Mouse (Mus musculus): ENCODE measurements around the gene Naif1.
A peak's percentile ranks its signal among the peaks of the same experiment; 100 is the strongest.

Gene Naif1

DNA sequence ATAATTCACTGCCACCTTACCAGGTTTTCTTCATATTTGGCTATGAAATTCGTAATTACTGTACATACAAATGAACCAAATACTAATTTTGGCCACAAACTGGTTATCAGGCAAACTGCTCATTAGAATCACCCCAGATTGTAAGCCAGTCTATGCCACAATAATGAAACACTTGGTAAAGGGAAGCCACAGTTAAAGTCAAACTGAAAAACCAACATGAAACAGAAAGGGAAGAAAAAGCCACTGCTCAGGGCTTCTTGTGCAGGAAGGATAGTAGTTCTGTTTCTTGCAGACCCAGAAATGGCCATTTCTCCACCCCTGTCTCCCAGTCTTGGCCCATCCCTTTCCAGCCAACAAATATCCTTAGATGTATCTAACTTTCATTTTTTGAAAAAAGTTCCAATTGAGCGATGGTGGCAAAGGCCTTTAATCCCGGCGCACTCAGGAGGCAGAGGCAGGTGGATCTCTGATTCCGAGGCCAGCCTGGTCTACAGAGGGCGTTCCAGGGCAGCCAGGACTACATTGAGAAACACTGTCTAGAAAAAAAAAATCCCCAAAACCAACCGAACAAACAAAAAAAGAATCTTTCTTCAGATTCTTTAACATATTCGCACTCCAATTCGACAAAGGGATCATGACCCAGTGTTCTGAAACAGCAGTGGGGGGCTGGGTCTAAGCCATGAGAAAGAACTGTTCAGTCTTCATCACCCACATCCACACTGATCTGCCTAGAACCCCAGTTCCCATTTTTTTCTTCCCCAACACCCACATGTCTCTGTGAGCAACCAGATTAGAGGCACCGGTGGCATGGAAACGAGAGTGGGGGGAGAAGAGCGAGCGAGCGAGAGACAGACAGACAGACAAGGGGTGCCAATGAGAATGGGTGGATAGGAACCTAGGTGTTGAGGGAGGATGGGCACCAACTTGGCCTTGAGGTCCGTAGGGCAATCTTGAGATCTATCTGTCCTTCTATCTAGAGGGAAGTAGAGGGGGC lies at the start of gene Naif1:
TSS of gene Naif1 (plus strand) at position 697 of the 994 bp plus-strand sequence.
- peak; percentile 69 for DNase-seq (ENCODE audit: low spot score)

DNA sequence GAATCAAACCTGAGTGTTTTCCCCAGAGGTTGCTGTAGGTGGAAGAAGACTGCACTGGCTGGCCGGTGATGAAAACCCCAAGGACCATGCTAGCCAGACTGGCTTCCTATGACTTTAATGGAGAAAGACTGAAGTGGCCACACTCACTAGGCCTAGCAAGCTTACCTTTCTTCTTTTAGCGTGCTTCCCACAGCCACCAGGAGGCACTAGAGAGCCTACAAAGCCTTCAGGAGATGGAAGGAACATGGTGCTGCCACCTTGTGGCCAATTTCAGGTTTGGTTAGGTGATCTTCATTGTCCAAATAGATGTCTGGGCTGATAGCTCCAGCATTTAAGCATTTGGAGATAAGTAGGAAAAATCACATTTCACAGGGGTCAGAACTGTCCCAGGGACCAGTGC lies 45.6 kb upstream of the Naif1 start:
- DNase-seq (ENCODE audit: low spot score): peak; percentile 98

DNA sequence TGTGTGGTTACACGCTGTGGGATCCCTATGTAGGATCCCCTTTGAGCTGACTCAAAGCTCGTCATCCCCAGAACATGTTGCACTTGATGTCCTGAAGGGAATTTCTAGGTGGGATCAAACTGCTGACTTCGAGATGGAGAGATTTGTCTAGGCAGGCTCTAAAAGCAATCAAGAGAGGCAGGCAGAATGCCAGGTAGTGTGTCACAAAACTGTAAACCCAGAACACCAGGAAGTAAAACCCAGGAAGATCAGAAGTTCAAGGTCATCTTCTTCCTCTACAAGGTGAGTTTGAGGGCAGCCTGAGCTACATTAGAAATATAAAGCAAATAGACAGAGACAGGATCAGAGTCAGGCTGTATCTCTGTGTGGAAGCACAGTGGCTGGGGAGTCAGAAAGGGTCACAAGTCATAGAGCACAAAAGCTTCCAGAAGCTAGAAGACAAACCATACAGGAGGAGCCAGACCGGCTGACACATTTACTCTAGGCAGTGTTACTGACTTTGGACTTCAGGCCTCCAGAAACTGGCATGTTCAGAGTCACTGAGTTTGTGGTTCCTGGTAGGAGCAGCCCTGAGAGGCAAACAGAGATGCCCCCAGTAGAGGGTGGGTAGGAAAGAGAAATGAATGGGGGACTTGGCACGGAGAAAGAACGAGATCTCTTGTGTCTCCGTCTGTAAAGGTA lies 43.0 kb upstream of the Naif1 start:
- no peak for DNase-seq (ENCODE audit: low spot score)

DNA sequence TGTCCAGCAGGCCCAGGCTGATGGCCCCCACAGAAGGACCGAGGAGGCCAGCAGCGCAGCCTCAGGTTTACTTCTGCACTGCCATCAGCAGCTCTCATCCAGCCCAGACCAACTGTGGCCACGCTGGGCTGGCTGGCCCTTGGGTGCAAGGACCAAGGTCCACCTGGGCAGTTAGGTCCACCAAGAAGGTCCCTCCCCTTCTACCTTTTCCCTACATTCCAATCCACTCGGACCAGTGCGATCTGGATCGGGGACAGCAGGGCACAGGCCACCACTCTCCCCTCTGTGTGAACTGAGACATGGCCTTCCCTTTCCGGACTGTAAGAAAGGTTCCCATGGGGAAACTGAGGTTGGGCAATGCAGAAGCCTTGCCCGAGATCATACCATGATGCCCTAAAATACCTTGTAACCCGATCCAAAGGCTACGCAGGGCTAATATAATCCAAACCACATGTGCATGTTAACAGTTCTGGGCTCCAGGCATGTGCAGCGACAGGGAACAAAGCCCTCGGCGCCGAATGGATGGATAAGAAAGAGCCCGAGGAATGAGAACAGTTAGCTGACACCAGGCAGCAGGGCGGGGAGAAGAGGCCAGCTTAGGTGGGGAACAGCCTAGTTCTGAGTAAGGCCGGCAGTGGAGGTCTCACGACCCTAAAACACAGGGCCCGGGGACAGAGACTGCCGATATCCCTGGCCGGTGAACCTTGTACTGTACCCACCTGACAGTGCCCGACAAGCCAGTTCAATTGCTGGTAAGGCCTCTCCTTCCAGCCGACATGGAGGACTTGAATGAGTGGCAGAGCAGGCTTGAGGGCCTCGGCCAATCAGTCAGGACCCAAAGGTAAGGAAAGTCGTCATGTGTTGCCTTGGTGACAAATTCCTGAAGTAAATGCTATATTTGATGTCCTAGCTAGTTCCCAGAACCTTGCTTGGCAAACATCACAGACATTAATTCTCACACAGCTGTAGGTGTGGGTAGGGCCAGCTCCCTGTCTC lies 41.5 kb upstream of the Naif1 start:
- DNase-seq (ENCODE audit: low spot score): no peak

DNA sequence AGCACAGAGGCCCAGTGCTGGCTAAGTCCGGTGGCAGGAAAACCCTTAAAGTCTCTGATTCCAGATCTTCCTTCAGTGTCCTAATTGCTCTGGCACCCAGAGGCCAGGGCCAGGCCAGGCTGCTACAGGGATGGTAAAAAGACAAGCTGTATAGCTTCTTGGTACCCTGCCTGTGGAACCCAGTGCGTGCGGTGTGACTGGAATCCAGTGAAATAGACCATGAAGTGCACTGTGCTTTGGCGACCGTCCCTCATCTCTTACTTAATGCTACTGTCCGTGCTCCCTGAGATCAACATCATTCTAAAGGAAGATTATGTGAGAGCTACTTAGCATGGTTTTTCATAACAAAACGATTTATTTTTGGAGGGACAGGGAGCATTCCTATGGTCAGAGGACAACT lies 38.9 kb upstream of the Naif1 start:
- no peak for DNase-seq (ENCODE audit: low spot score)

DNA sequence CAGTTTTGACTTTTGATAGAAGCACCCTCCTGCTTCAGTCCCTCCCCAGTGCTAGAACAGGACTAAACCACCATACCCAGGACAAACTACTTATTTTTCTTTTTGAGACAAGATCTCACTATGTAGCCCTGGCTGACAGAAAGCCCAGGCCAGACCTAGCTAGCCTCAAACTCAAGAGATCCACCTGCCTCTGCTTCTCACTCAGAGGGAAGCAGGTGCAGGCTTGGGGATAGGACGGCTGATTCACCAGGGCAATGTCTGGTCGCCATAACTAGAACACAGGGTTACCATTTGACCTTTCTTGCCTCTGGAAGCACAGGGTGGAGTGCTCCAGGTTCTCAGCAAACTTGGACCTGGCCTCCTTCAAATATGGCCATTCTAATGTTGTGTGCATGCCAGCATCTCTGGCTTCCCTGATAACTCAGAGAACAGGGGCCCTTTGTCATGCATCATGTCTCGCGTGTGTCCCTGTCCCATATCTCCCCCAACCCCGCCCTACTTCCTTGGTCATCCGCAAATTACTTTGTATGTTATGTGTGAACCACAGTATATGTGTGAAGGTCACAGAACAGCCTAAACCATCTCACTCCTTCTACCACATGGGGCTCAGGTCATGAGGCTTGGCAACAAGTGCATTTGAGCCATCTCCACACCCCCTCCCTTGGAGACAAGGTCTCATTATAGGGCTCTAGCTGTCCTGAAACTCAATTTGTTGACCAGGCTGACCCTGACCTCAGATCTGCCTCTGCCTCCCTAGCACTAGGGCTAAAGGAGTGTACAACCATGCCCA lies 37.3 kb upstream of the Naif1 start:
- no peak for DNase-seq (ENCODE audit: low spot score)

DNA sequence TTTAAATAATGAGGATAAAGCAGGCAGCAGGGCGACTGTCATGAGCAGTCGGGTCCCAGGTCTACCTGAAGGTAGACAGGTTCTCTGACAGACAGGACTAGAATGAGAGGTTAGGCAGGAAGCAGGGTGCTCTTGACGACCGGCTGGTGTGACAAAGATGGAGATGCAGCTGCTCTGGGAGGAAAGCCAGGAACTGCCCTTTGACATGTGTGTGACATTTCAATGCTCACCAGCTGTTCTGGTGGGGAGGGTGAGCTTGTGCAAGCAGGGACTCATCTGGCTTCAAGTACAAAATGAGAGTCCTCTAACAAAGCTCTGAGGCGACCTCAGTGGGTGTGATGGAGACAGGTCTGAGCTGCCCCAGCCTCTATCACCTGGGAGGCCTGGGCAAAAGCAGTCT lies 36.3 kb upstream of the Naif1 start:
- no peak for DNase-seq (ENCODE audit: low spot score)

DNA sequence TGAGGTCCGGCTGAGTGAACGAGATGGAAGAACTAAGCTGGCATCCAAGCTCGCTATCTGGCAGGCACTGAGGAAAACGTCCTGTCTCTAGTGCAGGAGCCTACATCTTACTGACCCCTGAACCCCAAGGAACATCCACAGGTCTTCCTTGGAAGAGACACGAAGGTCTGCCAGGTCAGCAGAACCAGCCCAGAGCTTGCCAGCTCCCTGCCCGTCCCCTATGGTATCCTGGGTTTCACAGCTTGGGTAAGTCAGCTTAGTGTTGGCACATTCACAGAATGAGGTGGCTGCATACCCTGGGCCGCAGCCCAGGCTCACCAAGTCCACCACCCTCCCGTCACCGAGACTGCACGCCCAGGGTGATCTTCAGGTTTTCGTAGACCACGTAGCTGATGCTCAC lies 34.5 kb upstream of the Naif1 start:
- DNase-seq (ENCODE audit: low spot score): no peak

DNA sequence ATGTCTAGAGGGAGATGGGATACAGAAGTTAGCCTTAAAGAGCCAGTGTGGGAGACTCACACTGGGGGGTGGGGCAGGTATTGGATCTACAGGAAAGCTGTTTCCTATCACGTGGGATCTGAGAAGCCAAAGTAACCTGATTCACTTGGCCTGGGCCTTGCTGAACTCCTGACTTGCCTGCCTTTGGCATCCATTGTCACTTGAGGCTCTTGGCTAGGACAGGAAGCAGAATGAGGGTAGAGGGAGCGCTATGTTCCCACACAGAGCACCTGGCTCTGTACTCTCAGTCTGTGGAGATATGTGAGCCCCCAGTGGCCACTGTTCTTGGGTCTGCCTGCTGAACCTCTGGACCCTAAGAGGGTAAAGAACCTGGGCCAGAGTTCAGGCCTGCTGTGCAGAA lies 33.7 kb upstream of the Naif1 start:
- no peak for DNase-seq (ENCODE audit: low spot score)

DNA sequence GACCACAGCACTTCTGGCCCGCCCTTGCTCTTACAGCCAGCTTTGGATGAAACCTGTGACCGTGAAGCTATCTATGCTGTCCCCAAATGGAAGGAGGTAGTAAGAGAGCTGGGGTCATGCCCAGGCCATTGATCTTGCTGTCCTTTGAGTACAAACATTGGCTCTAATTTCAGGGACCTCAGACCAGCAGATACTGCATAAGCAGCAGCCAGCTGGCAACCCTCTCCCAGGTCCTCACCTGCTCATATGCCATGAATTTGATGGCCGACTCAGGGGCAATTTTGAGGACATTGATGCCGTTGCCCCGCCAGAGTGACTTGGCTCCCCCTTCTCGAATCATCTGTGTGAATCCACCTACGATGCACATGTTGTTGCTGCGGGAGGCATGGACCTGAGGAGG lies 32.8 kb upstream of the Naif1 start:
- DNase-seq (ENCODE audit: low spot score): no peak

DNA sequence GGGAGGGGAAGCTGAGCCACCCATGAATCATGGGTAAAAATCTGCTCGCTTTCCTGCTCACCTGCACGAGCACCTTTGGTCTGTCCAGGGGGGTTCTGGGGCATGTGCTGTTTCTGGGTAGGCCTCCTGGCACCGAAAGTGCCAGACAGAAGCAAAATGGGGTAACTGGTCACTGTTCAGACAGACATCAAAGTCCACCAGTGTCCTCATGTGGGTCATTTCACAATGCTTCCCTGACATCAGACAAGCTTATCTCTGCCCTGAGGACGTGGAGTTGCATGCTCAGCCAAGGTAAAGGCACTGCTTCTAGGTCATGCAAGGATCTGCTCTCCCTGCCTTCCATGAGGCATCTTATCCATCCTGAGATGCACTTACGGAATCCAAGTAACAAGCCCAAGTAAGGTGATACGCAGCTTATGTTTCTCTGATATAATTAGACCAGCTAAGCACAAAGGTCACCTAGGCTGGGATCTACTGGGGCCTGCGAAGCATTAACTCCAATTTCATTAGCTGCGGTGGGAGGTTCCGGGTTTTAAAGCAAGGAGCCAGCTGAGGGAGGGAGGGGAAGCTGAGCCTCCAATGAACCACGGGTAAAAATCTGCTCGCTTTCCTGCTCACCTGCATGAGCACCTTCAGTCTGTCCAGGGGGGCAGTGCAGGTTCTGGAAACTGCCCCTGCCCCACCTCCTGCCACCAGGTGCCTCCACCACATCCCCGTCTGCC lies 31.7 kb upstream of the Naif1 start:
- DNase-seq (ENCODE audit: low spot score): no peak

DNA sequence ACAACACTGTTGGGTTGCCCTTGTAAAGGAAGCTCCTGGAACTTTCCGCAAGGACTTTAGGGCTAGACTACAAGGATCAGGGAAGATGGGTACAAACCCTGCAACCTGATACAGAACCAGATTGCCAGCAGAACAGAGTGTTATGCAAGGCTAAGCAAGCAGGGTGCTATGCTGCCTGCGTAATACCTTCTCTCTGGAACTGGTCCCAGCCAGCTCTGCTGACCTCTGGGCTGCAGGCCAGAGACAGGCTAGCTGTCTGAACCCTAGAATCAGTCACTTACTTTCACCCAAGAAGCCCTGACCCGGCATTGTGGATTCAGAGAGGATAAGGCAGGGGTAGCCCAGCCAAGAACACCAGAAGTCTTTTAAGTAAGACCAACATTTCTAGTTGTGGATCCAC lies 30.9 kb upstream of the Naif1 start:
- no peak for DNase-seq (ENCODE audit: low spot score)

DNA sequence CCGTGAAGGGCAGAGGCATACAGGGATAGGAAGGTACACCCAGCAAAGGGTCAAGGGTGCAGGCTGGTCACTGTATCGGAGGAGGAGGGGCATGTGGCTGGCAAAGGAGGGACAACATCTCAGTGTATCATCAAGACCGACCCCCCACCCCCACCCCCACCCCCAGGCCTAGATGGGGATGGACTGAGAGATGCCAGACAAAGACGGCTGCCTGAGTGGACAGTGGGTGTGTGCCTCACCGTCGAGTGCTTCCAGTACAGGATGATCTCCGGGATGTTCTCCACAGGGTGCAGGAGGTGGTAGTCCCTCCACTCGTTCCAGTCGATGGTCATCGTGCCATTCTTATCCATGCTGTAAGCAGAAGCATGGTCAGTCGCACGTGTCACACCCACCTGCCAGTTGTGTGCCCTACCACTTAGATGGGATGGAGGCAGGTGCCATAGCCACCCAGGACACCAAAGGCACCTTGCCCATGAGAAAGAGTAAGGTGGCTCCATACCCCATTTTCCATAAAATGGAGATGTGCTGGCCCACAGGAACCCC lies 30.1 kb upstream of the Naif1 start:
- DNase-seq (ENCODE audit: low spot score): no peak

DNA sequence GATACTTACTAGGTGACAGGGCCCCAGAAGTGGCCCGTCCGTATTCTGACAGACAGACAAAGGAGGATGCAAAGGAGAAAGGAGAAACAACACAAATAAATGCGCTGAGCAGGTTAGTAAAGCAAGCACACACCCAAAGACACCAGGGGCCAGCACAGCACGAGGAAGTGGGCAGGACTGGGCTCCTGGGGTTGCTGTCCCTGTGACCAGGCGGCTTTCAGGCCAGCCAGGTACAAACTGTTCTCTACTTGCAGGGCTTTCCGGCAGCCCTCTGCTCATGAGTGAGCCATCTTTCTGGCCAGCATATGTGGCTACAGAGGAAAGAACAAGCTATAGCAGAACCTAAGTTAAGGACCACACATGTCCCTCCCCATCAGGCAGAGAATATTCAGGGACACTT lies 29.6 kb upstream of the Naif1 start:
- DNase-seq (ENCODE audit: low spot score): no peak

DNA sequence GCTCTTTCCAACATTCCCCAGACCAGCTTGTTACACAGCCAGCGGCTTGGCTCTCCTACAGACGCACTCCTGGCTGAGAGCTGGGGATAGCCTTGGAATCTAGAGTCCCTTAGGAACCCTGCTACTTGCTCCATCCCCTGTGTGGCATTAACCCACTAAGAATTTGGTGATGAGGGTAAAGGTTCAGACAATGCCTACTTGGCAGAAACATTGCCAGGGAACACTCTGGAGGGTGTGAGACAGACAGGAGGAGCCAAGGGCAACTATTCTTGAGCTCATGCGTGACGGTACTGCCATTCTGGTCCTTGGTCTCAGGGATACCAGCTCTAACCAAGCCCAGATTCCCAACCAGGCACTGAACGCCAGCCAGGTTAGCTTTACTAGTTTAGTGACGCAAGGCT lies 28.4 kb upstream of the Naif1 start:
- no peak for DNase-seq (ENCODE audit: low spot score)

DNA sequence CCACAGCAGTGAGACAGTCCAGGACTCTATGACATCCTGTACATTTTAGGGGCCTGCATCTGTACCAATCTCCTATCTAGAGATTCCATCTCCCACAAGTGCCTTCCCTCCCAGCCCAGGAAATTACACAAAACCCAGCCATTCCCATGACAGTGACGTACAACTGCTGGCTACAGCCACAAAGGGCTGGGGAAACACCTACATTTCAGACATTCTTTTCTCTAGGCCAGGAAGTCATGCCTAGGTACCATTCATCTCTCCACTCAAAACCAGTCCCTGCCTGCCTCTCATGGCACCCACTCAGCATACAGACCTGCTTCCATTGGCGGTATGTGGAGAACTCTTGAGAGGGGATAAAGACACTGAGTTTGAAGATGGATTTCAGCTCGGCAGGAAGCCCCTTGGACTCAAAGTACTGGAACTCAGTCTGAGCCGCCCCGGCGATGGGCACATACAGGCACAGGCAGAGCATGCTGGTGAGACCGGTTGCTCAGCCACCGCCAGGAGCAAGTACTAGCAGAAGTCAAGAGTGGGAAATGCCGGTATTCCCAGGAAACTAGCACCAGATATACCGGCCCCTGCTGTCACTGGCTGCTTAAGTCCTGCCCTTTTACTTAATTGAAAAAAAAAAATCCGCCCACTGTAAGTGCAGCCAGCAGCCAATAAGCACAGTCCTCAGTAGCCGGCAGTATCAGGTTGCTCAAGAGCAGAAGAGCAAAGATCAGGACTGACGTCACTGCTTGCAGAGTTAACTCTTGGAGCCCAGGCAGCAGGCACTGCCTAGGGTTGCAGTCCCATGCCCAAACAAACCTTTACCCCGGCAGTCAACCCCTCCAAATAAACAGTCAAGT lies 26.6 kb upstream of the Naif1 start:
- peak; percentile 32 for DNase-seq (ENCODE audit: low spot score)

DNA sequence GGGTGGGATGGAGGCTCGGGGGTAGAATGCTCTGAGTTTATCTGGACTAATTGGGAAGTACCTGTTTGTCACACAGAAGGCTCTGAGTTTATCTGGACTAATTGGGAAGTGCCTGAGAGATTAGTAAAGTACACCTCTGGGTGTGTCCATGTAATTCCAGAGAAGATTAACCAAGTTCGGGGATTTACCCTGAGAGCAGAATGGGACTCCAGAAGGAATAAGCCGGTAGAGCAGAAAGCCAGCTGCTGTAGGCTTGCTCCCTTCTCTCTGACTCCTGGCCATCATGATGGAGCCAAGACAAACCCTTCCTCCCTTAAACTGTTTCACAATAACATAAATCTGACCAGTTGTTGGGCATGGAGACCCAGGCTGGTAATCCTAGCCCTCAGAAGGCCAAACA lies 25.5 kb upstream of the Naif1 start:
- DNase-seq (ENCODE audit: low spot score): no peak

DNA sequence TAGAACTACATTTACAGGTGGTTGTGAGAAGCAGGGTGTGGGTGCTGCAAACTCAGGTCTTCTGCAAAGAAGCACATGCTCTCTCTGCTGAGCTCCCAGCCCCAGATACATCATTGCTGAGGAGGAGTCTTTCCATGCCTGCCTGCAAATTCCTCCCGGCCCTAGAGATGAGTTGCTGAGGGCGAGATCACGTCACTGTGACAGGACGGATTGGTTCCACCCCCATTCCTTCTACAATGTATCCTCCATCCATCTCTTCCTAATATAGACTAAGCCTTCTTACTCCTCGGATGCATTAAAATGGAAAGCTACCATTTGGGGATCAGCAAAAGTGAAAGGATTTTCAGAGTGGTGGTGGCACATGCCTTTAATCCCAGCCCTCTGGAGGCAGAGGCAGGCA lies 24.7 kb upstream of the Naif1 start:
- no peak for DNase-seq (ENCODE audit: low spot score)

DNA sequence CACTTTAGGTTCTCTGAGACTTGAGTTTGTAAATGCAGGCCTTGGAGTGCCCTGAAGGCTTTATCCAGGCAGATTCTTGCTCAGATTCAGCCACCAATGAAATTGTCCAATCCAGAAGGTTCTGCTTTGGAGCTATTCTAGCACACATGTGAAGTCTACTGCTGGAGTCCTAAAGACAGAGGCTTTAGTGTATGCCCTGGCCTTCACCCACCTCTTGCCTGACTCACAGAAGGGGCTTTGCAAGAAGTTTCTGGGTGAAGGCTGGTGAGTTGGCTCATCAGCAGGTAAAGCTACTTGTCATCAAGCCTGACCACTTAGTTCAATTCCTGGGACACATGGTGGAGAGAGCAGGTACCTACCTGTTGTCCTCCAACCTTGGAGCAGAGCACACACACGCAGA lies 24.1 kb upstream of the Naif1 start:
- DNase-seq (ENCODE audit: low spot score): no peak

Data from layer of hippocampus, adult 11-12 months (tissue).